Mouse (Mus musculus): ENCODE results near the gene Gm11172. TPM values are rescaled to one million over a fixed set of nuclear protein-coding genes. Genes with fewer than 3 reads are reported as not detected.
A peak's percentile ranks its signal among the peaks of the same experiment; 100 is the strongest.

The Gm11172 gene
- polyA plus RNA-seq (2014; fragmentation: Nextera tagmentation; extraction: Ambion mirVana) = not detected in 2 replicates

GRCm38 (mm10) chr16:10812865-10813371, at the start of gene Gm11172:
Gene Gm11172, plus strand, starts transcription at chr16:10812915.
- H3K9ac ChIP-seq = no peak within 1 kb of the TSS
- no peak for DNase-seq
- no peak within 1 kb of the TSS for H3K4me2 ChIP-seq
- no peak for TF ChIP-seq CTCF (IDR thresholded peaks at IDR 0.05; ENCODE audit: low read depth)
- H3K4me3 ChIP-seq (ENCODE audit: low read depth, low read length) = no peak within 1 kb of the TSS
- no peaks in the 10 kb centered on the region for H3K27me3 ChIP-seq (ENCODE audit: insufficient read depth, low read length)
- ATAC-seq (ENCODE audit: insufficient read depth) = no peak
- H3K27ac ChIP-seq (ENCODE audit: low read depth) = no peak within 1 kb of the TSS
- H3K9me3 ChIP-seq (ENCODE audit: low read depth, low read length) = no peaks in the 10 kb centered on the region
- WGBS = 67% methylated on average over 2 of the region's 2 CpGs
- no peaks in the 10 kb centered on the region for H3K36me3 ChIP-seq (ENCODE audit: insufficient read depth)
- no peaks in the 10 kb centered on the region for H3K4me1 ChIP-seq (ENCODE audit: insufficient read depth)

- Histone ChIP-seq H3K36me3 (ENCODE audit: insufficient read depth) (no peaks in the 10 kb centered on the region), H3K9ac (no peak overlapping the region), H3K27me3 (ENCODE audit: insufficient read depth, low read length) (no peaks in the 10 kb centered on the region), H3K4me3 (ENCODE audit: low read depth, low read length) (no peak overlapping the region), H3K27ac (ENCODE audit: low read depth) (no peak overlapping the region), H3K4me1 (ENCODE audit: insufficient read depth) (peaks cover 9% of the 10 kb centered on the region; the same call in 1 of the 2 replicates), H3K4me2 (no peak overlapping the region), H3K9me3 (ENCODE audit: low read depth, low read length) (no peaks in the 10 kb centered on the region)
- 51% methylated on average over 6 of the region's 6 CpGs for WGBS
- no peak for DNase-seq
- no peak for TF ChIP-seq CTCF (IDR thresholded peaks at IDR 0.05; ENCODE audit: low read depth)
- ATAC-seq (ENCODE audit: insufficient read depth) = no peak
Observed at GRCm38 (mm10) chr16:10763540-10764264, 49.0 kb upstream of the Gm11172 start.

- Histone ChIP-seq H3K36me3 (ENCODE audit: insufficient read depth) (no peaks in the 10 kb centered on the region), H3K27me3 (ENCODE audit: insufficient read depth, low read length) (no peaks in the 10 kb centered on the region), H3K4me1 (ENCODE audit: insufficient read depth) (peaks cover 9% of the 10 kb centered on the region; the same call in 1 of the 2 replicates), H3K9me3 (ENCODE audit: low read depth, low read length) (no peaks in the 10 kb centered on the region), H3K4me2 (no peak overlapping the region), H3K9ac (no peak overlapping the region), H3K4me3 (ENCODE audit: low read depth, low read length) (no peak overlapping the region), H3K27ac (ENCODE audit: low read depth) (no peak overlapping the region)
- ATAC-seq (ENCODE audit: insufficient read depth) (peak; percentile 49; the same call in 1 of the 2 replicates), DNase-seq (peak; percentile 85)
- TF ChIP-seq CTCF (IDR thresholded peaks at IDR 0.05; ENCODE audit: low read depth) = no peak
- WGBS = 5% methylated on average over 2 of the region's 2 CpGs
Observed at GRCm38 (mm10) chr16:10764323-10764722, 48.4 kb upstream of the Gm11172 start.

GRCm38 (mm10) chr16:10767158-10767557, 45.6 kb upstream of the Gm11172 start:
- ATAC-seq (ENCODE audit: insufficient read depth) (no peak), DNase-seq (peak; percentile 91)
- no peaks in the 10 kb centered on the region for H3K9me3 ChIP-seq (ENCODE audit: low read depth, low read length)
- no peak overlapping the region for H3K4me3 ChIP-seq (ENCODE audit: low read depth, low read length)
- H3K9ac ChIP-seq = no peak overlapping the region
- peaks cover 9% of the 10 kb centered on the region; the same call in 1 of the 2 replicates for H3K4me1 ChIP-seq (ENCODE audit: insufficient read depth)
- 47% methylated on average over 4 of the region's 4 CpGs for WGBS
- no peak overlapping the region for H3K27ac ChIP-seq (ENCODE audit: low read depth)
- TF ChIP-seq CTCF (IDR thresholded peaks at IDR 0.05; ENCODE audit: low read depth) = peak; percentile 93
- no peaks in the 10 kb centered on the region for H3K27me3 ChIP-seq (ENCODE audit: insufficient read depth, low read length)
- H3K4me2 ChIP-seq = no peak overlapping the region
- H3K36me3 ChIP-seq (ENCODE audit: insufficient read depth) = no peaks in the 10 kb centered on the region

- Histone ChIP-seq H3K9ac (no peak overlapping the region), H3K27ac (ENCODE audit: low read depth) (no peak overlapping the region), H3K4me2 (no peak overlapping the region), H3K36me3 (ENCODE audit: insufficient read depth) (no peaks in the 10 kb centered on the region), H3K4me1 (ENCODE audit: insufficient read depth) (peaks cover 7% of the 10 kb centered on the region; the same call in 1 of the 2 replicates), H3K4me3 (ENCODE audit: low read depth, low read length) (no peak overlapping the region), H3K27me3 (ENCODE audit: insufficient read depth, low read length) (no peaks in the 10 kb centered on the region), H3K9me3 (ENCODE audit: low read depth, low read length) (no peaks in the 10 kb centered on the region)
- DNase-seq = no peak
- ATAC-seq (ENCODE audit: insufficient read depth) = no peak
- TF ChIP-seq CTCF (IDR thresholded peaks at IDR 0.05; ENCODE audit: low read depth) = no peak
- WGBS = 50% methylated on average over 9 of the region's 9 CpGs
Observed at GRCm38 (mm10) chr16:10768821-10769220, 43.9 kb upstream of the Gm11172 start.

GRCm38 (mm10) chr16:10769661-10770060, 43.1 kb upstream of the Gm11172 start:
- TF ChIP-seq CTCF (IDR thresholded peaks at IDR 0.05; ENCODE audit: low read depth) = no peak
- 47% methylated on average over 2 of the region's 2 CpGs for WGBS
- no peak for ATAC-seq (ENCODE audit: insufficient read depth)
- Histone ChIP-seq H3K4me2 (no peak overlapping the region), H3K4me1 (ENCODE audit: insufficient read depth) (0 out of 2 replicates have a peak, but pooled peaks cover 4% of the 10 kb centered on the region), H3K27ac (ENCODE audit: low read depth) (no peak overlapping the region), H3K9me3 (ENCODE audit: low read depth, low read length) (no peaks in the 10 kb centered on the region), H3K9ac (no peak overlapping the region), H3K36me3 (ENCODE audit: insufficient read depth) (no peaks in the 10 kb centered on the region), H3K27me3 (ENCODE audit: insufficient read depth, low read length) (no peaks in the 10 kb centered on the region), H3K4me3 (ENCODE audit: low read depth, low read length) (no peak overlapping the region)
- no peak for DNase-seq

- ATAC-seq (ENCODE audit: insufficient read depth) = peak; percentile 45; the same call in 1 of the 2 replicates
- Histone ChIP-seq H3K27ac (ENCODE audit: low read depth) (no peak overlapping the region), H3K36me3 (ENCODE audit: insufficient read depth) (no peaks in the 10 kb centered on the region), H3K27me3 (ENCODE audit: insufficient read depth, low read length) (no peaks in the 10 kb centered on the region), H3K9me3 (ENCODE audit: low read depth, low read length) (no peaks in the 10 kb centered on the region), H3K4me1 (ENCODE audit: insufficient read depth) (no peaks in the 10 kb centered on the region), H3K4me2 (no peak overlapping the region), H3K4me3 (ENCODE audit: low read depth, low read length) (no peak overlapping the region), H3K9ac (no peak overlapping the region)
- no peak for DNase-seq
- peak; percentile 33 for TF ChIP-seq CTCF (IDR thresholded peaks at IDR 0.05; ENCODE audit: low read depth)
- WGBS = 32% methylated on average over 4 of the region's 4 CpGs
Observed at GRCm38 (mm10) chr16:10770531-10771325, 42.0 kb upstream of the Gm11172 start.
